Mouse (Mus musculus): ENCODE data around the gene Gm11559.
"Not testable (repeated sequence)": the region's sequence is repeated elsewhere in the genome, so short reads cannot be mapped to it uniquely, and the experiment has no call there.

The Gm11559 gene

GRCm38 (mm10) chr11:99864176-99864575 lies at the start of gene Gm11559:
TSS of gene Gm11559 (plus strand) at chr11:99864476.
- in situ Hi-C loops (cut with MboI, MseI), result not testable (repeated sequence)

GRCm38 (mm10) chr11:99815566-99815965 lies 48.7 kb upstream of the Gm11559 start, which contains the start of gene Gm11564:
TSS of gene Gm11564 (minus strand) at chr11:99815666.
- in situ Hi-C loops (cut with MboI, MseI), result not testable (repeated sequence)

DNA sequence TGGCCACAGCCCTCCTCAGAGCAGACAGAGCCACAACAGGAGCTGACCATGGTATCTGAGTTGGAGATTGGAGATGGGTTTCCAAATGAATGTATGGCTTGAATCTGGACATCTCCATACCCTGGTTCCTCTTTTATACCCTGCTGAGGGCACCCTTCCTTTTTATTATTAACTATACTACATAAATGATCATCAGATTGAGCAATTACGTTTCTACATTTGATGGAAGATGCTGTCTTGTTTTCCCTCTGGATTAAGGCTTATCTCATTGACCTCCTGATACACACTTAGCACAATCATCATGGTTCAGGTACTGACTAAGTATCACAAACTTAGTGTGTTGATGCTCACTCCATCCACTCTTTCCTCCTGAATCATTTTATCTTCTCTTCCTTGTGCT lies 26.3 kb upstream of the Gm11559 start, which contains the start of gene 2300003K06Rik:
Gene 2300003K06Rik (minus strand): TSS at position 101 of the 400 bp plus-strand sequence.
- in situ Hi-C loops (cut with MboI, MseI), result no loop called here

GRCm38 (mm10) chr11:99842185-99842584 lies 22.1 kb upstream of the Gm11559 start:
- in situ Hi-C loops (cut with MboI, MseI), result no loop called here

- in situ Hi-C loops (cut with MboI, MseI), result no loop called here
These were observed 17.5 kb upstream of the Gm11559 start for GRCm38 (mm10) chr11:99846746-99847145.

- in situ Hi-C loops (cut with MboI, MseI), result no loop called here
These were observed 12.8 kb upstream of the Gm11559 start, which contains the start of gene Krtap4-16 for GRCm38 (mm10) chr11:99851508-99851907. TSS of gene Krtap4-16 (minus strand) at chr11:99851608.

GRCm38 (mm10) chr11:99854121-99854520 lies 10.2 kb upstream of the Gm11559 start:
- in situ Hi-C loops (cut with MboI, MseI), result no loop called here

GRCm38 (mm10) chr11:99857617-99858016 lies 6.7 kb upstream of the Gm11559 start, which contains the start of gene Gm11568:
TSS of gene Gm11568 (plus strand) at chr11:99857917.
- in situ Hi-C loops (cut with MboI, MseI), result no loop called here

- in situ Hi-C loops (cut with MboI, MseI), result no loop called here
These were observed 5.5 kb upstream of the Gm11559 start for GRCm38 (mm10) chr11:99858761-99859160.

GRCm38 (mm10) chr11:99873089-99873488 lies 8.8 kb downstream of the Gm11559 start, which contains the start of gene Krtap9-1:
TSS of gene Krtap9-1 (plus strand) at chr11:99873389.
- in situ Hi-C loops (cut with MboI, MseI), result not testable (repeated sequence)

GRCm38 (mm10) chr11:99878887-99879286 lies 14.6 kb downstream of the Gm11559 start, which contains the start of gene Gm11567:
TSS of gene Gm11567 (plus strand) at chr11:99879187.
- in situ Hi-C loops (cut with MboI, MseI), result not testable (repeated sequence)

- in situ Hi-C loops (cut with MboI, MseI), result no loop called here
These were observed 43.3 kb downstream of the Gm11559 start, which contains the start of gene Krtap31-1 for GRCm38 (mm10) chr11:99907620-99908019. TSS of gene Krtap31-1 (plus strand) at chr11:99907920.

DNA sequence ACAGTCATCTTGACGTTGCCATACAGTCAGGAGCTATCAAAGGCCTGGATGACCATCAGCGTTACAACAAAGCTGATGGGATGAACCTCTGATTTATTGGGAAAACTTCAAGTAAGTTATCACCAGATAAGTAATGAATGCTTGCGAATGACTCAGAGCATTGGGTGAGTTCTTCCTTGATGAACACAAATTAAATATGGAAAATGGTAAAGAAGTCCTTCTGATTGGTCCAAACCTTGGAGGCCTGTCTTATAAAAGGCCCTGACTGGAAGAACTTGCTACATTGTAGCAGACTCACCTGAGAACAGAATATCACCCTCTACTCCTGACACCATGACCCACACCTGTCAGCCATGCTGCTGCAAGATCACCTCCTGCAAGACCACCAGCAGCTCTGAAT lies 50.2 kb downstream of the Gm11559 start, which contains the start of gene Gm11565:
Gene Gm11565 (plus strand): TSS at position 301 of the 400 bp plus-strand sequence.
- in situ Hi-C loops (cut with MboI, MseI), result no loop called here
